Mouse (Mus musculus): ENCODE data around the gene Rhbdd1.

The Rhbdd1 gene

GRCm38 (mm10) chr1:82491954-82492353, 175.7 kb downstream of the Rhbdd1 start:
- no peak for DNase-seq (ENCODE audit: low spot score)
